Mouse (Mus musculus) urinary bladder, postnatal 25 days (tissue): Measurements from ENCODE around the gene Tpm3.
"Not testable (repeated sequence)": the region's sequence is repeated elsewhere in the genome, so short reads cannot be mapped to it uniquely, and the experiment has no call there.

Source experiments
- DNase-seq: peaks from one replicate; pipeline ENCODE4 v3.0.0; 2022; ENCODE audit warnings: low spot score

The Tpm3 gene

DNA sequence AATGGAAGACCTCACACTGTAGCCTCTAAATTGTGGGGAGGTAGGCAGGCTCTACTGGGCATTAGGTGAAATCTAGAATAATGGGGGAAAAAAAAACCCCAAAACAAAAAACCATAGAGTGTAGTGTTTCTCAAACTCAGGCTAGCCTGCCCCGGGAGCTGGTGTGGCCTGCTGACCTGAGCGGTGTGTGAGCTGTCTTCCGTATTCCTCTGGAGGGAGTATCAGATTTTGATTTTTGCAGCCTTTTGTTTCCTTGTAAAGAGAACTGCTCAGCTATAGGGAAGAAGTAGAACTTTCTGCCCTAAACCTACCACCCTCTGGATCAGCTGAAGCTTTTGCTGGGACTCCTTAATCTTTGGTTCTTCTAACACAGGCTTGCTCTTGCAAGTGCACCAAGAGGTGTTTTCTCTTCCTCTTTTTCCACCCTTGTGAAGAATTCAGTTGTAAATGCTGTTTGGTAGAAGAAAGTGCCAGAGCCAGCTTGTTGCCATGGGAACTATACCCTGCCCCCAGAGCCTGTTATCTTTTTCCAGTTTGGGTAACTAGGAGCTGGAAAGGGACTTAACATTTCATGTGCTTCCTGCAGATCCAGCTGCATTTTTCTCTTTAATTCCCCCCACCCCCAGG, 11.4 kb downstream of the Tpm3 start:
- DNase-seq, result no peak

DNA sequence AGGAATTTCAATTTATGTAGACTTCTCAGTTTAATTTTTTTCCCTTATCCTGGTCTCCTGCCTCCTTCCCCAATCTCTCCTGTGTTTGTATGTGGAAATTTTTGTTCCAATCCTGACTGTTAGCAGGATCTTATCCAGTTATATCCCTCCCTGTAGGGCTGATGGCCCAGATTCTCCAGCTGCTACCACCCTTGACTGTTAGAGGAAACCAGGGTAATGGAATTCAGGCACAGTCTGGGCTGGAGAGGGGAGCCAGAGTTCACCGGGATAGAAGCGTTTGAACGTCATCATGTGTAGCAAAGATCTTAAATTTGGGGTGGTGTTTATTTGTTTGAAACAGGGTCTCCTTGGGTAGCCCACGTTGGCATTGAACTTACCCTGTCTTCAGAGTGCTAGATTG, 12.3 kb downstream of the Tpm3 start:
- DNase-seq, result no peak

DNA sequence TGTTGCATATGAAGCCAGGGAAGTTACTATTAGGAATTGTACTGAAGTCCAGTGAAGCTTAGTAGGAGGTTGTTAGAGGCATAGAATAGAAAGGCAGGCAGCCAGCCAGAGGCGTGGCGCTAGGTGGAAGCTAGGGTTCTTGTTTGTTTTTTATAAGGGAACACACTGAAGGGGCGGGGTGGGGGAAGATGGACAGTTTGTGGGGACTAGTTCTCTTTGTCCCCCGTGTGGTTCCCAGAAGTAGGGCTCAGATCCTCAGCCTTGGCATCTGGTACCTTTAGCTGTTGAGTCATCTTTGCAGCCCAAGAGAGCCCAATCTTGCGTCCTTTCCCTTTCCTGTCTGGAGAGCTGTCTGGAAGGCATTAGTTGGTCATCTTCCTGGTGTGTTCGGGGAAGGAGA, 12.8 kb downstream of the Tpm3 start:
- DNase-seq, result no peak

DNA sequence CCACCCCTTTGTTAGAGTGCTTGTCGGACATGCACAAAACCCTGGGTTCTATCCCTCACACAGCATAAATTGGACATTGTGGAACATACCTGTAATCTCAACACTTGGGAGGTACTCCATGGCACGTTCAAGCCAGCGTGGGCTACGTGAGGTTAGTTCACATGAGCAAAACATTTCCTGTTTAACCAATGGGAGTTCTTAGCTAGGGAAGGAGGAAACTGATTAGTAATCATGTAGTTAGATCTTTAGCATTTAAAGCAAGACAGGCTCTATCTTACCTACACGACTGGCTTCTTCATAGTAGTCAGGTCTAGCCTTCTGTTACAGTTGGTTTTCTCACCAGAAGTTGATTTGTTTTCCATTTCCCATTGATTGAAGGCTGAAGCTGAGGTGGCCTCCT, 13.6 kb downstream of the Tpm3 start:
- no peak for DNase-seq

DNA sequence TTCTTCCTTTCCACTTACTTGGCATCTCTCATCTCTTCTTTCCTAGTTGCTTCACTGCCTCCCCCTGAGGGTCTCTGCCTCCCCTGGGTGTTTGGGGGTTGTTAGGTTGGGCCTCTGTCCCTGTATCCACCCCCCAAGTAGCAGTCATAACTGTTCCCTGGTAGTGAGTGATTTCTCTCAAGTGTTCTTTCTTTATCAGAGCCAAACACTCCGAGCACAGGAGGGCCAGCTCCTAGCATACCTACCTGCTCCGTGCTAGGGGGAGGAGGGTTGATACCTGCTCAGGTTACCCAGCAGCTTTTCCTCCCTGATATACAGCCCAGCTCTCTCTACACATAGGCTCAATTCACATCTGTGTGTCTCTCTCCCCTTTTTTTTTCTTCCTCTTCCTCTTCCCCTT, 16.2 kb downstream of the Tpm3 start:
- DNase-seq, result no peak

DNA sequence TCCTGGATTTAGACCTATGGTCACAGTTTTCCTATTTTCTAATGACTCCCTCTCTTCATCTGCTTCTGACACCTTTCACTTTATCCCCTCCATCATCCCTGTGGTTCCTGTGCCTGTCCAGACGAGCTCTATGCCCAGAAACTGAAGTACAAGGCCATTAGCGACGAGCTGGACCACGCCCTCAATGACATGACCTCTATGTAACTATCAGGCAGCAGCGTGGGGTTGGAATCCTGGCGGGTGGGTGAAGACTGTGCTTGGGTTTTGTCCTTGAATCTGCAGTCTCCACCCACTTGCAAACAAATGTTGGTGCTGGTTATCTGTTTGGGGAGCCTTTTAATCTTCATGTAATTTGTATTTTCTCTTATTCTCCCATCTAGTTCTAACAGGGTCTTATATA, 18.4 kb downstream of the Tpm3 start:
- DNase-seq, result no peak

DNA sequence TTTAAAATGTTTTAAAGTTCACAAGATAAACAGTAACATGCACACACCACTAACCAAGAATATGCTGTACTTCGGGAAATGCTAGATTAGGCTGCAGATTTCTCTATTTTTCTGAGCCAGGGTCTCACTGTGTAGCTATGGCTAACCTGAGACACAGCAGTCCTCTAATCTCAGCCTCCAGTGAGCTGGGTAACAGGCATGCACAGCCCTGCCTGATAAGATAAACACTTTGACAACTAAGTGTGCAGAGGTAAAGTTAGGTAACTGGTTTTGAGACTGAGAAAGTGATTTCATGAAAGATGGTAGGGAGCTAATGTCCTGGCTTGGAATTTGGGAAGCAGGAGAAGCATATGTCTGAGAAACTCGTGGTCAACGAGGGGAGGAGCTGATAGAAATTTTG, 22.0 kb downstream of the Tpm3 start:
- DNase-seq, result no peak

DNA sequence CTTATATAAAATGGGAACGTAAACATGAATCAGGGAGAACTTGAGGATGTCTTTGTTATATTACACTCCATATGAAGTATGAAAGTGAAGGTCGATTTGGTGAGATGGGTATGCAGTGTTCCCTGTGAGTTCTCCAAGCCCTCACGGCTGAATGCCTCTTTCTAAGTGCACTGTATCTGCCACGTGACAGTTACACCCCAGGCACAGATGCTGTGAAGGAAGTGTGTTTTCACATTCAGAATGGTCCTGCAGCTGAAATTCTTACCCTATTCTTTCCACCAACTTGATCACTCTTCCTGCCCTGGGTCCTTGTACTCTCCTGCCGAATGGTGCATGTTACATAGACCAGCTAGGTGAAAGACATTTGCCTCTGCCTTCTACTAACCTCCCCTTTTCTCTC, 25.5 kb downstream of the Tpm3 start:
- no peak for DNase-seq

DNA sequence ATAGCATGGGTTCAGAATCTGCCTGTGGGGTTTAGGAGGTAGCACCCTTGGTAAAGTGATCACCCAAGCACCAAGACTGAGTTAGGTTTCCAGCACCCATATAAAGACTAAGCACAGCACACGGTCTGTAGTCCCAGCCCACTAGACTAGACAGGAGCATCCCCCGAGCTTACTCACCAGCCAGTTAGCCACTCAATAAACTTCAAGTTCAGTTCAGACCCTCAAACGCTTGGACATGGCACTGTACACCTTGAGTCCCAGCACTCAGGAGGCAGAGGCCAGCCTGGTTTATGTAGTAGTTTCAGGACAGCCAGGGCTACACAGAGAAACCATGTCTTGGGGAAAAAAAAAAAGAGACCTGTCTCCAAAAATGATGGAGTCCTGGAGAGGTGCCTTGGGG, 28.6 kb downstream of the Tpm3 start:
- no peak for DNase-seq

DNA sequence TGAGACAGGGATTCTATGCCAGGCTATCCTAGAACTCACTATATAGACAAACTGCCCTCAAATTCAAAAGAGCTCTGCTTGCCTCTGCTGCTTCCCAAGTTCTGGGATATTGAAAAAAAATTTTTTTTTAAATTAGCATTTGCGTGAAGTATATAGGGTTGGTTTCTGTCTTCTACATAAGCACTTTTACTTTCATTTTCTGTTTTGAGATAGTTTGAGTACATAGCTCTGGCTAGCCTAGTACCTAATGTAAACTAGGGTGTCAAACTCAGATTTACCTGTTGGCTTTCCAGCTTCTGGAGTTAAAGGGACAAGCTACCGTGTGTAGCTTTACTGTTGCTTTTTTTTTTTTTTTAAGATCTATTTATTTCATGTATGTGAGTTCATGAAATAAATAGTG, 29.2 kb downstream of the Tpm3 start:
- no peak for DNase-seq

DNA sequence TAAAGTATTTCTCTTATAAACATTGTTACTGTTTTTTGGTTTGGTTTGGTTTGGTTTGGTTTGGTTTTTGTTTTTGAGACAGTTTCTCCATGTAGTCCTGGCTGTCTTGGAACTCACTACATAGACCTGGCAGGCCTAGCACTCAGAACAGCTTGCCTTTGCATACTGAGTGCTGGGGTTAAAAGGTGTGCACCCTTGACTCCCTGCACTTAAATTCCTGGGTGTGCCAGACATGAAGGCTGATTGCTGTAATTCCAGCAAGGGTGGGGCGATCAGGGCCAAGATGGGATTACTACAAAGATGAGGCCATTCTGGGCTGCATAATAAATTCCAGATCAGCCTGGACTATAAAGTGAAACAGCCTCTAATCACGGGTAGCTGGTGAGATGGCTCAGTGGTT, 29.8 kb downstream of the Tpm3 start:
- no peak for DNase-seq

DNA sequence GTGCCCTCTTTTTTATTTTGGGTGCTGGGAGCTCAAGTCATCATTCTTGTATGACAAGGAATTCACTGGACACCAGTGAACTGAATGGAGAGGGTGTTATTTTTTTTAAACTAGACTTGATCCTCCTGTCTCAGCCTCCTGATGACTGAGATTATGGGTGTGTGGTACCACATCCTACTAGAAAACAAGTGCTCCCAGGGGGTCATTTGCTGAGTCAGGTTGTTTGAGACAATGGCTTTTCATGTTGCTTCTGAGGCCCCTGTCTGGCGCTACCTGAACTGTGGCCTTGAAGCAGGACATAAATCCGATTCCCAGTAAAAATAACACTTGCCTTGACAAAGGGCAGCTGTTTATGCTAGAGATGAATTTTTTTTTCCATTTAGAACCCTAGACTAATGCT, 30.7 kb downstream of the Tpm3 start:
- no peak for DNase-seq

DNA sequence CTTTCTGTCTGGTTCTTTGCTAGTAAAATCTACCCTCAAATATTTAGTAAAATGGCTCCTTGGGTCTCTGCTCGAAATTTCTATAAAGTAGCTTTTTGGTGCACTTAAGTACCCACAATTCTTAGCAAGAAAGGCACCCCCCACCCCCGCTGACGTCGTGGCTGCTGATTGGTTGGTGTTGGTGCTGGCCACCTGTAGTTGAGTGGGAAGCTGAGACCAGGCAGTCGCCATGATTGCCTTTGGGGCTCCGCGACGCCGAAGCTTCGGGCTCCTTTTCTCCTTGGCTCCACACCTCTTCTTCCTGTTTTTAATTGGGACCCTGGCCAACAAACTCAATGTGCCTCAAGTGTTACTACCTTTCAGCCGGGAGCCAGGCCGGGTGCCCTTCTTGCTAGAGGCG, 31.5 kb downstream of the Tpm3 start, which contains the start of gene Nup210l:
Gene Nup210l, plus strand, starts transcription at position 195 of the 400 bp plus-strand sequence.
- DNase-seq, result no peak

DNA sequence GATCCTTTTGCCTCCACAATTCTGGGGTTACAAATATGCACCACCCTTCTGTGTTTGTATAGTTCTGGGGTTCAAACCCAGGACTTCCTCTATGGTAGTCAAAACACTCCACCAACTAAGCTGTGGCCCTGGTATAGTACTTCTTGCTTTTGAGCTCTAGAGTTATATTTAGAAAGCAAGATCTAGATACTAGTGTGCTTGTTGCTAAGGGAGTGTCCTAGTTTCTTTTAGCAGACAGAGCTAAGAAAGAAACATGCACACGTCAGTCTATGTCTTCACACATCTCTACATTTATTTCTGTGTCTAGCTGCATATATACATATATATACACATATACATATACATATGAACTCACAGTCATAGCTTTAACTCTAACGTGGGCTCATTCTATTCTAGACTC, 39.3 kb downstream of the Tpm3 start:
- no peak for DNase-seq

DNA sequence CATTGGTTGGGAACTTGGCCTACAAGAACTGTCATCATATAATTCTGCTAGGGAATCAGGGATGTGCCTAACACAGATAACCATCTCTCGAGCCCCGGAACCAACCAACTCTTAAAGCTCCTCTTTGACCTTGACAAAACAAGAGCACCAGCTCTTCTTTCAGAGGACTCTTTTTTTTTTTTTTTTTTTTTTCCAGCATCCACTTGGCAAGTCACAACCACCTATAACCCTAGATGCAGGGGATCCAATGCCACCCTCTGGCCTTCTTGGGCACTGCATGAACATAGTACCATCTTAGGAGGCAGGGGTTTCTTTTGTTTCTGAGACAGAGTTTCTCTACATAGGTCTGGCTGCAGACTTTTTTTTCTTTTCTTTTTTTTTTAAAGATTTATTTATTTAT, 41.9 kb downstream of the Tpm3 start:
- DNase-seq, result no peak

DNA sequence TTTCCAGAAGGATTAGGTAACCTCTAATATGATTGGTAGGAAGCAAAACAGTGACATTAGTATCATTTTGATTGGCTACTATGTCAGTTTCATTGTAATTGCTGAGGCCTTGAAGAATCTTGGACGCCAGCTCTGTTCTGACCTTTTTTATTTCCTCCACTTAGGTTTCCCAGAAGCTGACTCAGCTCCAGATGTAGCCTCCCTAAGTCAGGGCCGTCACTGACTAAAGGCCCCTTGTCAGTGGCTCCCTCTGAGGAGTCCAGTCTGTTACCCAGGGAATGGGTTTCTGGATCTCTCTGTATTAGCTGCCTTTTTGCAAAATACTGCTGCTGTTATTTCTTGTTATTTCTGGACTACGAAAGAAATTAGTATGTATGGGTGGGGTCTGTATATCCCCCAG, 43.1 kb downstream of the Tpm3 start:
- DNase-seq, result no peak

DNA sequence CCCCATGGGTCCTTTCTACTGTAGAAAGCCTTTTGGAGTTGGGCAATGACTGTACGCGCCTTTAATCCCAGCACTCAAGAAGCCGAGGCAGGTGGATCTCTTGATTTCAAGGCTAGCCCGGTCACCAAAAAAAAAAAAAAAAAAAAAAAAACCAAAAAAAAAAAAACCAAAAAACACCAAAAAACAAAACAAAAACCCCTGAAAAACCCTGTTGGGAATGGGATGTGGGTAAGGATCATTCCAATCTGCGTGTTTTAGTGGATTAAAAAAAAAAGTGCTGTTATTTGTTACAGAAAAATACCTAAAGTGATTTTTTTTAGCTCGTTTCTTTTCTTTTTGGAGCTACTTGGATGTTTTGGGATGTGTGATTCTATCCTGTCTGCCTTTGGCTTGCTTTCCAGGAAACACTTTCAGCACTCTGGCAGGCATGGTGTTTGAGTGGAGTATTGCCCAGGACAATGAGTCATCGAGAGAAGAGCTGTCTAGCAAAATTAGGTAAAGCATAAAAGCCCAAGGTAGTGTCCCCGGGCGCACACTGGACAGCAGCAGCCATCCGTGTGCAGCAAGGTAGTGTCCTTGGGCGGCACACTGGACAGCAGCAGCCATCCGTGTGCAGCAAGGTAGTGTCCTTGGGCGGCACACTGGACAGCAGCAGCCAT, 45.8 kb downstream of the Tpm3 start:
- peak; percentile 29 for DNase-seq

DNA sequence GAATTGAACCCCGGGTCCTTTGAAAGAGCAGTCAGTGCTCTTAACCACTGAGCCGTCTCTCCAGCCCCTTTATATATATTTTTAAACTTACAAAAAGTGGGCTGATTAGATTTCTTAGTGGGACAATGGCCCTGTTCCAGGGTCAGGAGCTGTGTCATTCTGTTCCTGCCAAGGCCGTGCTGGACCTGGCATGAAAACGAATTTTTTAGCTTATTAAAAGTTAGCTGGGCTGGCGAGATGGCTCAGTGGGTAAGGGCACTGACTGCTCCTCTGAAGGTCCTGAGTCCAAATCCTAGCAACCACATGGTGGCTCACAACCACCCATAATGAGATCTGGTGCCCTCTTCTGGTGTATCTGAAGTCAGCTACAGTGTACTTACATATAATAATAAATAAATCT, 49.6 kb downstream of the Tpm3 start:
- DNase-seq, result not testable (repeated sequence)

DNA sequence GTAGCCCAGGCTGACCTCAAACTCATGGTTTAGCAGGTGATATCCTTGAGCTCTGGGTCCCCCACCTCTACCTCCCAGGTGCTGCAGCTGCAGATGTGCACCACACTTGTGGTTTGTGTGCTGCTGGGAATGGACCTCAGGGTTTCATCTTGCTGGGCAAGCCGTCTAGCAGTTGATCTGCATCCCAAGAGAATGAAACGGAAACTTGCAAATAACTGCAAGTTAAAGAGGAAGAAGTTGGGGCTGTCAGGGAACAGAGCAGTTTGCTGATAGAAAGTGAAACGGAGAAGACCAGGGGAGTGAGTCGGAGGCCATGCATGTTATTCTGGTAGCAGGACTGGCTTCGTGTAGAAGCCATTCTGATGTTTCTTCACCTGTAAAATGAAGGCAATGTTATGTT, 53.3 kb downstream of the Tpm3 start:
- DNase-seq, result no peak

DNA sequence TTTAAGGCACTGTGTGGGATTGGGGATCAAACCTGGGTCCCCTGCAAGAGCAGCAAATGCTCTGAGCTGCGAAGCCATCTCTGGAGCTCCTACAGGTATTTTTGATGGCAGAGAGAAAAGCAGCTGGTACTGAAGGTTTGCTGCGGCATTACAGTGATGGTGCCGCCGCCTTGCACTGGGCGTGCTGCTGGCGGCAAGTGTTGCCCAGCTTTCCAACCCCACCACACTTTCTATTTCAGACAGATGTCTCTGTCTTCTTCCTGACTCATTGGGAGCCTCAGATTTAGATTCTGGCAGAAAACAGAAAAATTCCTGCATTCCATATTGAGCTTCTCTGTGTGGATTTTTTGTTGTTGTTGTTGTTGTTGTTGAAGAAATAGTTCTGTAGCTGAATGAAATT, 55.4 kb downstream of the Tpm3 start:
- no peak for DNase-seq

DNA sequence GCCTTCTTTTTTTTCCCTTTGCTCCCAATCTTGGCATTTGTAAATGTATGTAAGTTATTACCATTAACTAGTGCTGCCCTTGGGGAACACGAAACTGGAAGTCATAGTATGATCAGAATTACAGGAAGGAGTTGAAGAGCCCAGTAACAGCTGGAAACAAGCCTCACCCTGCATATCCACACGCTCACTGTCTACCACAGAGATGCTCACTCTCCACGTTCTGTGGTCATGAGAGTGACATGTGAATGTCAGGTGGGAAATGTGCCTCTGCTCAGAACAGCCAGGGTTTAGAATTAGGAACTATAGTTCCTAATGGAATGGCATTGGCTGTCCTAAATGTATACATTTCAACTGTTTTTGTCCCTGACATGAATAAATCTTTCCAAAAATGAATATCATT, 60.3 kb downstream of the Tpm3 start:
- no peak for DNase-seq

DNA sequence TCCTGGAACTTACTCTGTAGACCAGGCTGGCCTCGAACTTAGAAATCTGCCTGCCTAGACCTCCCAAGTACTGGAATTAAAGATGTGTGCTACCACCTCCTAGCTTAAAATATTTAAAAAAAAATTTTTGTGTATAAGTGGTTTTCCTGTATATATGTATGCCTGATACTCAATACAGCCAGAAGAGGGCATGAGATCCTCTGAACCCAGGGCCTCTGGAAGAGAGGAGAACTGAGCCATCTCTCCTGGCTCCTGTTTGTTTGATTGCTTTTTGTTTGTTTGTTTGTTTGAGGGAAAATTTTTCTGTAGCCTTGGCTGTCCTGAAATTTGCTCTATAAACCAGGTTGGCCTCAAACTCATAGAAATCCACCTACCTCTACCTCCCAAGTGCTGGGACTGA, 60.9 kb downstream of the Tpm3 start:
- no peak for DNase-seq

DNA sequence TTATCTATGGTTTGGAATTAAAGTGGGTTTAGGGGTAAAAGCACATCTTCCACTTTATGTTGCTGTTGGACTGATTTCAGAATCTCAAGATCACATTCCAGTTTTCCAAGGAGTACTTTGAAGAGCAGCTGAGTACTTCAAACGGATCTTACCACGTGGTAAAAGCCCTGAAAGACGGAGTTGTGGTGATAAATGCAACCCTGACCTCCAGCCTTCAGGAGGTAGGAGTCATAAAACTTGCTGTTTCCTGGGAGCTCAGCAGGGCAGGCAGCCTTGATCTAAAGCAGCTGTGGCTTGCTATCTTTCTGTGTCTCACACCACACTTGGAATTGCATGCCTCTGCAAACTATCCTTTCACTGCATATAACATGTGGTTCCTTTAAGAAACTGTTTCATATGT, 62.0 kb downstream of the Tpm3 start:
- DNase-seq, result no peak

DNA sequence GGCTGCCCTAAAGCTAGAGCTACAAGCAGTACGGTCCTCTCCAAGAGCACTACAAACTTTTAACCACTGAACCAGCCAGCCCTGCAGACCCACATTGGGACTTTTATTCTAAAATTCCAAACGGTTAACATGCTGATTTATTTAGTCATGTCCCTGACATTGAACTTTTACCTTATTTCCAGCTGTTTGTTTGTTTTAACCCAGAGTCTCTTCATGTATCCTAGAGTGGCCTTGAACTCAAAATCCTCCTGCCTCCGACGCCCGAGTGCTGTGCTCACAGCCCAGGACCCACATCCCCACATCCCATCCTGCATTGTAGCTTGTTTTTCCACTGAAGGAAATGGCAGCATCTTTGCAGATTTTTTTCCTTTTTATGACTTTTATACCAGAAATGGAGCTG, 62.5 kb downstream of the Tpm3 start:
- no peak for DNase-seq
